Mouse (Mus musculus) mouse trophoblast stem cell (cell line): ENCODE measurements at regions not wholly inside any gene's neighbourhood (a gene's known extent, or its start where the extent isn't known, plus 50 kb on each side); places are given as distances from the start of the nearest gene placed in this dataset.
"Not testable (repeated sequence)": the region's sequence is repeated elsewhere in the genome, so short reads cannot be mapped to it uniquely, and the experiment has no call there.

ENCODE experiments used
- in situ Hi-C, 2 experiments: fragments of 300-500 bp; cut with MseI, MboI; formaldehyde crosslinking; loops; 2 replicates in 1 of 2; 3 replicates in 1 of 2; pipeline ENCODE4 v1.15.1; 2025

DNA sequence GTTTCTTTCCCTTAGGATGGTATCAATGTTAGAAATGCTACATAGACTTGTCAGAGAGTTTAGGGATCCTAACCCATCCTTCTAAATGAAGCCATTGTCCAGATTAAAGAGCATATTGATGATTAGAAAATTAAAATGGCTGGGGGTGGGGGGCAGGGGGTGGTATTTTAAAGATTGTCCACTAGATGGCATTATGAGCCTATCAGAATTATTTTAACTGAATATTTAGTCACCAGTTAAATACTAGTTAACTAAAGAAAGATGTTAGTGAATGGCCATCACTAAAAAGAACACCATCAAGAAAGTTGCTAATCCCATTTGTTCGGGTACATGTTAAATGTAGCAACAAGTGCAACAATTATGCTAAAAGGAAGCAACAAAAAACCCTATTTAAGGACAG, 1909.6 kb upstream of the 5930422O12Rik start:
- in situ Hi-C loops = loop anchor here in 1 of 2 experiments (25.0 kb wide), 1 partner anchor 693 kb away; no protein-coding TSS in a partner anchor

DNA sequence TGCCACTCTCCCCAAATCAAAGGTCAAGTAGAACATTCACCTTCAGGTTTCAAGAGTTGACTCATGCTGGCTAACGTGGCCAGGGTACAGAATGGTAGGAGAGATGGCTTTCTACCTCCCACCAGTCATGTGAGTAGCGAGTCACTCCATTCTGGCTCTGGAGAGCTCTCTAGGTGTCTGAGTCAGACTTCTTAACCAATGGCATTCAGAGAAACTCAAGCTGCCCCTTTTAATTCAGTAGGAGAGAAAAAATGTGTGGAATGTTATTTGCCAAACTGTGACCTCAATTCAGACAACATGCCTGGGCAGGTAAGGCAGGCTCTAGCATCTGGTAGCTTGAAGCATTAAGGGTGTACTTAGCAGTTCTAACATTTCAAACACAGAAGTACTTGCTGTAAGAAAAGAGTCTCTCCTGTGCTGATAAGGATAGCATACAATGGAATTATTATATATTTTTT, 1907.5 kb upstream of the 5930422O12Rik start:
- in situ Hi-C loops = loop anchor here (5.0 to 25.0 kb wide), 3 partner anchors 481 to 691 kb away; no protein-coding TSS in a partner anchor

DNA sequence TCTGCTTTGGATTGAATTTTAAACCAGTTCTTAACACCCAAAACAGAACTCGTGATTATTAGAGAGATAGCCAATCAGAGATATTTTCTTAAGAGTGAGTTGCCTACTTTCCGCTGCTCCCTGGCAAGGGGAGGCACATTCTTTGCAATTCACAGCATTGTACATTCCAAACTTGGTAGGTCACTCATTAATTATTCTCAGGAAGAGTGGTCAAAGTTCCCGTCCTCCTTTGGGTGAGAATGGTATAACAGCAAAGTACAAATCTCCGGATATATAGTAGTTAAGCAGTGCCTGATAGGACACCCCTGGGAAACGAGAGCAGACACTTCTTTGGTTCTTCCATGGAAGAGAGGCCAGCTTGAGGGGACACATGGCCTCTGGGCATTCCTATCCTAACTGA, 1903.4 kb upstream of the 5930422O12Rik start:
- in situ Hi-C loops = loop anchor here in 1 of 2 experiments (10.0 kb wide), 1 partner anchor 480 kb away; no protein-coding TSS in a partner anchor

DNA sequence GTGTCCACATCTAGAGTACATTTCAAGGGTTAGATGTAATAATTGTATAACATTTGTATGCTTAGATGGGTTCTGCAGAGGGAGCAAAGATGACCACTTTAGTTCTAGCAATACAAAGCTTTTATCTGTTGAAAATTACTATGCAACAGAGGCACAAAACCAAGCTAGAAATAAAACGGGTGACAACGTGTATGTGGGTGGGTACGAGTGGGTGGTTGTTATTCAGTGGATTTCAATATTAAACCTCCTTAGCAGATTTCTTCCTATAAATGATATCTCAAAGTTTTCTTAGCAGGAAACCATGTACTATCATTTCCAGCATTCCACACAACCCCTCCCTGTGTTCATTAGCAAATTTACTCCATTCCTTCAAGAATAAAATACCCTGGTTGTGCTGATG, 1889.3 kb upstream of the 5930422O12Rik start:
- in situ Hi-C loops = no loop called here

DNA sequence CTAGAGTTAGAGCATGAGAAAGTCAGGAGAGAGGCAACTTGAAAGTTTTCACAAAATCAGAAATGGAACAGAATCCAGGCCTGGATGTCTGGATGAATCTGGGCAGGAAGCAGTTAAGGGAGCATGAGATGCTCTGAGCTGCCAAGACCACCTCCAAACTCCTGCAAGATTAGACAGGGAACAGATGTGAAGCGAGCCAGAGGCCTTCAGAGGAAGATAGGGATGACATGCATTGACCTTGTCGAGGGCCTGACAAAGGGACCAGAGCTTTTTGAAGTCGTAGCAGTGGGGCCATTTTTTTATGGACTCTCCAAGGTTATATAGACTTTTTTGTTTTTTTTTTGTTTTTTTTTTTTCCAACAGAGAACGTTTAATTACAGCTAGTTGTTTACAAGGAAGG, 1886.9 kb upstream of the 5930422O12Rik start:
- in situ Hi-C loops = no loop called here

DNA sequence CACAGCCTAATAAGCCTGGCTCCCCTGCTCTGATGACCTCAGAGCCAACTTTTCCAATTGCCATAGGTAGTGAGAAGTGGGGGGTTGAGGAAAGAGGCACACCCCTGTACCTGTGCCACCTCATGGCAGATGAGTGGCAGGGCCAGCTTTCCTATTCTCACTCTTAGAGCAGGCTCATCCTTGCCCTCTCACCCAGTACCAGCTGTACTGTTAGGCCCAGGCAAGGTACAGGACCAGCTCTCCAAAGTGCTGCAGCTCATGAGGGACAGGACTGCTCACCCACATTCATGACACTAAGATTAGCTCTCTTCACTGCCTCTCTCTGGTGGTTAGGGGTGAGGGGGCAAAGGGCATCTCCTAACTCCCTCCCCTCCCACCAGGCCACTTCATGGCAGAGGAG, 1854.4 kb upstream of the 5930422O12Rik start:
- in situ Hi-C loops = no loop called here

DNA sequence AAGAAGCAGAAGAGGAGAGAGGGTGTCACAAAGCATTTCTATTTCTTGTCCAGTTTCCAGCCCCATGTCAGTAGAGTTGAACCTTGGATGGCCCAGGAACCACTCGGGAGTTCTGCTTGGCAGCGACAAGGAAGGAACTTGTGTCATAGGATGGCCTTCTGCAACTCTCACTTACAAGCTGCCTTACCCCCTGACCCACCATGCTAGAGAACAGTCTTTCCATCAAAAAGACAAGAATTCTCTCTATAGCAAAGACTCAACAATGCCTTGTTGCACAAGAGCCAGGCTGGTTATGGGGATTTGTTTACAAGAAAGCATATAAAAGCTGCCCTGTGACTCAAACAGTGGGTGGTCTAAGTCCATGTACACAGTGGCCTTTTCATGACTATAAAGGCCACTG, 1852.4 kb upstream of the 5930422O12Rik start:
- in situ Hi-C loops = no loop called here

DNA sequence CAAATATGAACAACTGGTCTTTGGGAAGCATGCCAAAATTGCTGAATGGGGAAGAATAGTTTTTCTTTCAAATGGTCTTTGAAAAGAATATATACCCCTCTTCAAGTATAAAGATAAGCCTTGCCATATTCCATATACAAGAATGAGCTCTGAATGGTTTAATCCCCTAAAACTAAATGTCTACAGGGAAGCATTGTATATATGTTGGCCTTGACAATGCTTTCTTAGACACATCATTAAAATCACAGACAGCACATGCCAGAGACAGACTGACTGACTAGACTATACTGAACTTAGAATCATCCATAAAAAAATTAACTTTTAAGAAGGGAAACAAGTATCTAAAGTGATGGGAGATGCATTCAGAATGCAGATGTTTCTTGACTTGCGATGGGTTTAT, 1843.8 kb upstream of the 5930422O12Rik start:
- in situ Hi-C loops = no loop called here

DNA sequence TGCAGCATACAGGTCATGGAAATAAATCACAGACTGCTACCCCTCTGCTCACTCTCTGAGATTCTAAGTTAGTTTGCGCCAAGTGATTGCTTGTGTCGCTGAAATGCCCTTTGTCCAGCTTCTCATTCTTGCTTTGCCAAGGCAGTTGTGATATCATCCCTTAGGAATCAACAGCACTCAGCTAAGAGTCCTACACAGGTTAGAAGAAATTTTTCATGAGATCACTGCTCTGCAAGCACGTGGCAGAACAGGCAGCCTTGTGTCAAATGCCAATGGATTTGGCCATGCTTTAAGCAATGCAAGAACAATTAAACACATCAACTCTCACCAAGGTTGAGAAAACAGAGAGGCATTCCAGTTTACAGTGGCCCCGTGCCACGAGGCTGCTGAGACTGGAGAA, 1829.0 kb upstream of the 5930422O12Rik start:
- in situ Hi-C loops = no loop called here

DNA sequence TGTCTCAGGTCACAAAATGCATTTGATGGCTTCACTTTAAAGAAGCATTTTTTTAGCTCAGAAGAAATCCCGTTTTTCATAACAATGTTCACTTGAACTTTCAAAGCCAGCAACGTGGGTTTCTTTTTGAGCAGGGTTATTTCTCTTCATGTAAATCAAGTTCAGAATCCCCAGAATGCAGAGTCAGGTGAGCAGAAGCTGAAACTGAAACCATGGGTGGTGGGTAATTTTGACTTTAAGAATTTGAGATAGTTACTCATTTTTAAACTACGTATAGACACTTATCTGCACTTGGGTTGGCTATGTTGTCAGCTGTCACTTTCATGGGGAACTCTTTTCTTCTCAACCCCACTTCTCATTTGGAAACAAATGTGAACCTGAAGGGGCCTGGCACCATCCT, 1827.5 kb upstream of the 5930422O12Rik start:
- in situ Hi-C loops = no loop called here

DNA sequence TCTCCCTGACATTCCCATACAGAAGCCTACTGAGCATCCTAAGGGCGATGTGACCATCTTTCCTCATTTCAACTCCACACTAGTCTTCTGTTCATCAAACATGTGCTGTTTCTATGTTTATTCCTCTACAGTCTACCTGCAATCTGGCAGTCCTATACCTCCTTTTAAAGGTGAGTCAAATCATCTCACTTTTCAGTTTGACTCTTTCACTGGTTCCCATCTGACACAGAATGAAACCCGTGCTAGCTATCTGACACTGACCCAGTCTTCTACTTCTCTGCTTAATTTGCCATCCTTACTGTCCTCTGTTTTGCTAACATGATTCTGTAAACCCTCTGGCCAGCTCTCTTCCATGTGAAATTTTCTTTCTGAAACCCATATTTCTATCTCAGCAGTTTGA, 1812.0 kb upstream of the 5930422O12Rik start:
- in situ Hi-C loops = no loop called here

DNA sequence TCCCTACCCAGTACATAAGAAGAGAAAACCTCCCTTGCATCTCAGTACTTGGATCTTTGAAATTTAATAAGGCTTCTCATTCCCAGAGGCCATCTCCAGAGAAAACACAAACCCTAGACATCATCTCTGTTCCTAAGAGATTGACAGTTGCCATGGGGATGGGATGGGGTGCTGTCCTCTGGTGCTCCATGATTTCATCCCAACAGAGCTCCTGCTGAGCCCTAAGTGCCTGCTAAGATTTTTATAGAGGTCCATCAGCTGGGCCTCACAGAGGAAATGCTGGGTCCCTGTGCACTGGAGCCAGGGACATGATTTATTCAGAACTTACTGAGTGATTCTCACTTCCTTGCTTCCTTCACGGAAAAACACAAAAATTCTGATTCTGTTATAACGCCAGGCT, 1800.8 kb upstream of the 5930422O12Rik start:
- in situ Hi-C loops = no loop called here

DNA sequence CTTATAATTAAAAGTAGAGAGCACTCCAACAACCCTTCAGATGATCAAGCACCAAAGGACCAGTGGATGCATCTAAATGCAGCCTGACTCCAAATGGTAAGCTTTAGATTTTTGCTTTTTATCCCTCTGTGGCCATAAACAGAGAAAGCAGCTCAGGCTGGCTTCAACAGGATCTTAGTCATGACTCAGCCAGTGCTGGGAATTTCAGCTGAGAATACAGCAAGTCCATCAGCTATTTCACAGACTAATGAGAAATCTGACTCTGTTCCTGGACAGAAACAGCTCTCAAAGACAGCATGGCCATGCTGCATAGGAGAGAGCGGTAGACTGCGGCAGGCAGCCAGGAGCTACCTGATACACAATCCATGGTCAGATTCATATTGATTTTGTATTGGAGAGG, 1800.4 kb upstream of the 5930422O12Rik start:
- in situ Hi-C loops = no loop called here

DNA sequence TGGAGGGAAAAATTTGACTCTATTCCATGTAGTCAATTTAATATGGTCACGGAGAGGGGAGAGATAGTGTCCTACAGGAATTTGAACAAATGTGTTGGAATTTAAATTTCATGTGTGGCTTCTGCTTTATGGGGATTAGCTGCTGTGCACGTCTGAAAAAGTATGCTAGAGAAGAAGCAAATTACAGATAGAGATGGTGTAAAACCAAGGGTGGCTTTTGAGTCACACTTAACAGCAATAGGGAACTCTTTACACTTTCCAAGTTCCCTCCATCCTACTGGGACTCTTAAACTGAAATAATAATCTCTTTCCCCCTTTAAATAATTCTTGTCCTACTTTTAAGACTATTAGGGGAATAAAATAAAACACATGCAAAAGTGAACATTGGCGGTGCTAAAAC, 1790.1 kb upstream of the 5930422O12Rik start:
- in situ Hi-C loops = no loop called here

DNA sequence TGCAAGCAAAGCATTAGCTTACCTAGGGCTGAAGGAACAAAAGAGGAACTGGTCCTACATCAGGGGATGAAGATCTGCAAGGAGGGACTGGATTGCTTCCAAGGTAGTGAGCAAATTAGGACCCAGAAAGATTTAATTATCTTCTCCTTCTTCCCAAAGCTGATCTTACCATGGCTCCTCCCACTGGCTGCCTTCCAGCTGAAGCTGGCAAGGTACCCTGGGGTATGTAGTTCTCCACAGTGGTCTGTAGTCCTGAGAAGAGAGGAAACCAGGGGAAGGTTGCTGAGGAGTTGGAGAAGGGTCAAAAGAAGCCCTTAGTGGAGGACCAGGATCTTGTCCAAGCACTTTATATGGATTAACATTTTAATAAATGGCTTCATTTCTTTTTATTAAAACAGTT, 1764.8 kb upstream of the 5930422O12Rik start:
- in situ Hi-C loops = no loop called here

DNA sequence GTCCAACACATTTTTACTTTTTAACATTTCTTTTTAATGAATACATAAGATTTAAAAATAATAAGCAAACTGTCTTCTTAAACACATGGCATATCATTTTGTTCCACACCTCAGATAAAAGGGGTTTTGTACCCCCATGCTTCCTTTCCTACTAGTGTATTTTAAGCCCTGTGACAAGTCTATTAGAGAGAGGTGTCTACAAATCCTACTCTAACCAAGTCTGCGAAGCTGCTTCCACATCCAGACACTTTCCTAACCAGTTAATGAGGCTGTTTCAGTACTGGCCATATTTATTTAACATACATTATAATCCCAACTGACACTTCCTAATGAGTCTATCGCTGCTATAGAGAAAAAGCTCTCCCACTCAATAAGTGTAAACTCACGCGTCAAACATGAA, 1763.0 kb upstream of the 5930422O12Rik start:
- in situ Hi-C loops = no loop called here

DNA sequence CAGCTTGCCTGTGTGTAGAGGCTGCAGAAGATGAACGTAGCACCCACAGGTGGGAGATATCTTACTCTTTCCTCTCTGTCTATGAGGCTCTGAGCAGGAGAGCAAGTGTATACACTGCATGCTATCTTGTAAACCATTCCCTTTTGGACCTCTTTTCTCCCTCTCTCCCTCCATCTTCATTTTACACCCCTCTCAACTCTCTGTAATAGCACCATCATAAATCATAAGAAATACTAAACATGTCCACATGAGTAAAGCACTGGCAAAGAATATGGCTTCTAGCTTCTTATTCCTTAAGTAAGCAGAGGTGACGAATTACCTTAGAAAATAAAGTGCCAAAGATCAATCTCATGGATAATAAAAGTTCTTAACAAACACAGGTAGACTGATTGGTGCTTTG, 1724.3 kb upstream of the 5930422O12Rik start:
- in situ Hi-C loops = no loop called here

DNA sequence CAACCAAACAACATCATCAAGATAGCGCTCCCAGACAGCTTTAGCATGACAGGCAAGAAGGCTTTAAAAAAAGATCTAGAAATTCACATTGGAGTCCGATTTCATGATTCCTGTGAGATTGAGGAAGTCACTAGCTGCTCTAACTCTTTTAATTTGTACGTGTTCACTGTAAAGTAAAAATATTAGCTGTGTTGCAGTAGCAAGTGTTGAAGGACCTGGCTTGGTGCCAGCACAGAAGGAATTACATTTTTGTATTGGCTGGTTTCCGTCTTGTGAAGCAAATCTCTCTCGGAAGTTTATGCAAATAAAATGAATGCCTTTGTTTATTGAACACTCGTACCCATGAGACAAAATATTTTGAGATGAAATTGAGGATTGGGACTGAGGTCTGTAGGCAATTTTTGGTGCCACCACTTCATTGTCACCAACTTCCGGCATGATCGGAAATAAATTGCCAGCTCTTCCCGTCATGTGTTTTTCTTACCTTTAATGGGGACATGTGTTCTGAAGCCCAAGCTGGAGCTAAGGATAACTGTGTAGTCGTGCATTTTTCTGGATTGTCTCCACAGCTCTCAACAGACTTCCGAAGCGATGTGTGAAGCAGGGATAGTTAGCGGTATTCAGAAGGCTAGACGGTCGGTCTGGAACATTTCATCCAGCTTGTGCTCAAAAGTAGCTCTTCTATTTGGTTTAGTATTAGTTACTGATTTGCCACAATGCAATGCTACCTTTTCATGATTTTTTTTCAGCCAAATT, 1715.0 kb upstream of the 5930422O12Rik start:
- in situ Hi-C loops = no loop called here

DNA sequence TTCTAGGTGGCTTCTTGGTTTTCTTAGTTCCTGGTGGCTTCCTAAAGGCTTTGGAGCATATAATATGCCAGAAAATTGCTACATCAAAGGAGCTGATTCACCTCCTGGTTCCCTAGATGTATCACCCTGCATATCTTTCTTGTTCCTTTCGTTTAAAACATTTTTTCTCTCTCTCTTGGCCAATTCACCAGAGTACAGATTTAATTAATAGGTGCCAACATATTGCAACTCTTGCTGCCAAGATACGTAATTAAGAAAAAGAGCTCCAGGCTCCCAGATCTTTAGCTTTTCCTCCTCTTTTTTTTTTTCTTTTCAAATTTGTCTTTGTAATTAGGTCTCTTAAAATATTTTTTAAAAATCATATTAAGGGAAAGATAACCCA, 1714.4 kb upstream of the 5930422O12Rik start:
- in situ Hi-C loops = no loop called here

DNA sequence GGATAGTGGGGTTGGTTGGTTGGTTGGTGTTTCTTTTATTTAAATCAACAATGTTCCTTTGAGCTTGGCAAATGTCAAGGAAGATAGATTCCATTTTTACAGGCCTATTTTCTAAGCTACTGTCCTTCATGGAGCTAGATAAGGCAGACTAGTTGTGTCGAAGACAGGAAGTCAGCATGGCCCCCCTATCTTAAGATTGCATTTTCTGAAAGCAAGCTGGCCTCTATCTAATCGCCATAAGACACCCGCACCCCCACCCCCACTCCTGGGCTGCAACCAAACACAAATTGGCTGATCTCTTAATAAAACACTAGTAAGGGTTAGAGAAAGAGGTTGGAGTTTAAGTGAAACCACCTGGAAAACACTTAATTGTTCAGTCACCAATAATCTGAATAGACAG, 1708.5 kb upstream of the 5930422O12Rik start:
- in situ Hi-C loops = no loop called here

DNA sequence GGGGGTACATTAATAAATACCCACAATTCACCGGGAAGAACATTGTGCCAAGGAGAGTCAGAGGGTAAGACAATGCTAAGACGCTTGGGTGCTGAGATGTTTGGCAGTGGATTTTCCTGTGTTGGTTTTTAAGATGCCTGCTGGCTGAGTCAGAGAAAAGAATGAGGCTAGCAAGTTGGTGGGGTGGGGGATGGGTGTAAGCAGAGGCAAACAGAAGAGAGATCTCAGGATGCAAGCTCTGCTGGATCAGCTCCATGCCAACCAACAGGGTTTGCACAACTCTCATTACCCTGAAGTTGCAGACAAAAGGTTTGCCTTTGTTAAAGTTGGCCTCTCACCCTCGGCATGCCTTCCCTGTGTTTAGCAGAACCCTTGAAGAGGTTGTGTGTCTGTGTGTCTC, 1707.9 kb upstream of the 5930422O12Rik start:
- in situ Hi-C loops = no loop called here

DNA sequence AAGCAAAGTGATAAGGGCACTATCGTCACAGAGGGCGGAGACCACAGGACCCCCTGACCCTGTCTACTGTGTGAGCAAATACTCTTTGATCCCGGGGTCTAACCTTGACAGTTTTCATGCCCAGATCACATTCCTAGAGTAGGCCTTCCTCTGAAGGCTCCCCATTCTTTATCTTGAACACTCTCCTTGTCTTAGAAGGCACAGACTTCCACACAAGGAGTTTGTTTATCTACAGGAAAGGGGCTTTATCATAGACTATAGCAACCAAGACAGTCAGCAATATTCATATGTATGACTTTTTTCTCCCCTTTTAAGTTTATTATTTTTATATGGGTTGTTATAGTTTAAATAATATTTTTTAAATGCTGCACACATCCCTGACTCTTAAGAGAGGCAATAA, 1703.1 kb upstream of the 5930422O12Rik start:
- in situ Hi-C loops = no loop called here

DNA sequence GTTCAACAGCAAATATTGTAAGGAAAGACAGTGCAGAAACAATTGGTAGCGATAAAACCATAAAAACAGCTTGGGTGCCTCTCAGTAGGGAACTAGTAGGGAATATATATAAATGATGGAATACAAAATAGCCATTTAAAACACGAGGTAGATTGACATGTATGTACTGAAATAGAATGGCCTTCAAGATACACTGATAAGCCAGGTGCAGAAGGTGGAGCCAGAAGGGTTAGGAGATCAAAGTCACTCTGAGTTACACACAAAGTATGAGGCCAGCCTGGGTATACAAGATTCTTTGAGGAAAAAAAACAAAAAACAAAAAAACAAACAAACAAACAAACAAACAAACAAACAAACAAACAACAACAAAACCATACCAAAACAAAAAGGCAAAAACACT, 1692.9 kb upstream of the 5930422O12Rik start:
- in situ Hi-C loops = no loop called here

DNA sequence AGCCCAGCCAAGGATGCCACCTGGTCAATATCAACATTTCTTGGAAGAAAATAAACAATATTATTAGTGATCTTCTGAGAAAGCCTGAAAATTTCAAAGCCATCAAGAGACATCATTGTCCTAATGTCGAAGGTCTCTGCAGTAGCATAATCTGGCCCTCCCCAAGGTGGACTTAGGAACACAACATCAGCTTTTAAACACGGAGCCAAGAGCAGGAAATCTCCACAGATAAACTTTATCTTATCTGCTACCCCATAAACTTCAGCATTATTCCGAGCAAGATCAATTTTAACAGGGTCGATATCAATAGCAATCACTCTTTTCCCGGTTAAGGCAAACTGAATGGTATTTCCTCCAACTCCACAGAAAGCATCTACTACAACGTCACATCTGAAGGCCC, 1691.2 kb upstream of the 5930422O12Rik start:
- in situ Hi-C loops = not testable (repeated sequence)
